Mouse (Mus musculus) embryonic facial prominence, embryonic 13.5 days (tissue): ENCODE data around the gene Cltc. TPM values are rescaled to one million over a fixed set of nuclear protein-coding genes. Genes with fewer than 3 reads are reported as not detected.

Source experiments
- polyA plus RNA-seq: library from polyadenylated mRNA; unstranded; fragments of >200 nt; fragmentation: Nextera tagmentation; extraction: Ambion mirVana; gene quantifications from 2 replicates; pipeline ENCODE4 v1.2.1, GENCODE M21; 2015

Cltc gene
- polyA plus RNA-seq, 1 experiment from 2014 or later = 106 TPM

Other genes starting within 250 kb of the Cltc start
- gene Rps6kb1, start 212.8 kb downstream of the Cltc start, polyA plus RNA-seq = 77.8 and 78.9 TPM in 2 replicates
- gene Tubd1, start 212.6 kb downstream of the Cltc start, polyA plus RNA-seq = 13.5 and 13.8 TPM in 2 replicates
- gene Vmp1, start 73.7 kb downstream of the Cltc start, polyA plus RNA-seq = 86.1 and 105 TPM in 2 replicates
- gene Ptrh2, start 73.6 kb downstream of the Cltc start, polyA plus RNA-seq = 36.2 and 38.3 TPM in 2 replicates
- 27.0 and 27.7 TPM in 2 replicates for gene Dhx40, start 50.2 kb upstream of the Cltc start, polyA plus RNA-seq
- gene Ypel2, start 236.1 kb upstream of the Cltc start, polyA plus RNA-seq = 12.2 and 14.6 TPM in 2 replicates